Mouse (Mus musculus): ENCODE results near the gene Sypl. TPM values are rescaled to one million over a fixed set of nuclear protein-coding genes. Genes with fewer than 3 reads are reported as not detected.
"Not testable (repeated sequence)": the region's sequence is repeated elsewhere in the genome, so short reads cannot be mapped to it uniquely, and the experiment has no call there.

The Sypl gene
- total RNA-seq, 2 experiments from 2014 or later = 44.9 to 45.8 TPM

DNA sequence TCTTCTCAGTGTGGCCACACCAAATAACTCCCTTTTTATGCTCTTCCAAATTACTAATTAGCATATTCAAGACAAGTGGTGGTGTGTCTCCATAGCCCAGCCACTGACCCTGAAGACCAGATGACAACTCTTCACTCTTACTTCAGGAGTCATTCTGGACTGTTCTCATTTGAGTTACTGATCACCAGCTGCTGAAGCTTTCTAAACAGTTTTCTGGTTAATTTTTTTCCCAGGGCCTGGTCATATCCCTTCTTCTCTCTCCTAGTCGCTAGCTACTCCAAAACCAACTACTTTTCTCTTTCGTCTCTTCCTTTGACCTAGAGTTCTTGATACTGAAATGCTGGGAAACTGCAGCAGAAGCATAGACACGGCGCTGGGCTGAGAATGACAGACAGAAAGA lies 12.6 kb upstream of the Sypl start:
- no peak for DNase-seq (ENCODE audit: low spot score in 2 of 2)

DNA sequence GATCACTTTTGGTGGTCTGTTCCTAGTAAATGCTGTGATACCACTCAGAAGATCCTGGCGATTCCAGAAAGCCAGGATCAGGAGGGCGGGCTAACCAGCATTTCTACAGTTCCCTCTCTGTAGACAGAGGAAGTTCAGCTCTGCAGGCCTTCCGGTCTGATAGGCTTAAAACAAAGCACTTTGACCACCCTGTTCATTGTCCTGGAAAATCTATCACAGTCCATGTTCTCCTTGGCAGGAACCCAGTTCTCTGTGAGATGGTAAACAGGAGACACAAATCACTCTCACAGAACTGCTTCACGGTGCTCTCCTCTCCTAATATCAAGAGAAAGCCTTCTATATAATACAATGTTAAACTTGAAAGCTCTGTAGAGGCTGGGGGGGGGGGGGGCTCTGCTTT lies 10.3 kb upstream of the Sypl start:
- no peak for DNase-seq (ENCODE audit: low spot score in 2 of 2)

DNA sequence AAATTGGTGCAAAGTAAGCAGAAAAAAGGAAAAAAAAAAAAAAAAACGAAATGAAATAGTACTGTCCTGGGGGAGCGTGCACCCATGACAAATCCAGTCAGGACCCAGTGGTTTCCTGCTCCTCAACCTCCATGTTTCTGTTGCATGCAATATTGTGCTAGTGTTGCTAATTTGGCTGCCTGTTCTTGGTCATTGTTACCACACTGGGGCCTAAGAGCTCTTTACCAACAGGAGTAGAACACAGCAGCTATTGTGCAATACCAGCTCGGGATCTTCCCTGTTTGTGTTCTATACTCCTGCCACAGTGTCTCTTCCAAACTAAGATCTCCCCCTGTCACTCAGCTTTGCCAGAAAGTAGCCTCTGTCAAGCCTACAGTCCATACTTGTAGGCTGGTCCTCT lies 9.7 kb upstream of the Sypl start:
- DNase-seq (ENCODE audit: low spot score in 2 of 2) = peak in 1 of 2 experiments; percentile 9

DNA sequence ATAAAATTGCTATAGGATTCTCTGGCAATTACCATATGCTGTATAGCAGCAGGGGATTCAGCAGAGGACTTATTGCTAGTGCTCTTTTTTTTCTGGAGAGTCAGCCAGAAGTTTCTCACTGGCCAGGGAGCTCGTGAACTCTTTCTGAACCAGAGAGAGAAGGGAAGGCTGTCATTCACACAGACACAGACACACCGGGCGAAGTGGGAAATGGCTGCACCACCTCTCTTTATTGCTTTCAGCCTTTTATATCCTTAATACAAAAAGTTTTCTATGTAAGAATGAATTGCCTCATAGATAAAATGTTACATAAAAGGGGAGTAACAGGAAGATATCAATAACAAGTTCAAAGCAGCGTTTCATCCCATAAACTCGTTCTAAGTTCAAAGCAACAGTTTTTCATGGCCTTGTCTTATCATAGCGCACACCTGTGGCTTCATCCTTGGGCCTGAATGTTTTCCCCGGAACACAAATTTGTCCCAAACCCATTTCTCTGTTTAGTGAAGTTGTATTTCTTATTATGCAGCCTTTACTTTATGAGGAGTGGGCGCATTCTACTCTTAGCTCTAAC lies 8.7 kb upstream of the Sypl start:
- DNase-seq (ENCODE audit: low spot score in 2 of 2) = no peak

DNA sequence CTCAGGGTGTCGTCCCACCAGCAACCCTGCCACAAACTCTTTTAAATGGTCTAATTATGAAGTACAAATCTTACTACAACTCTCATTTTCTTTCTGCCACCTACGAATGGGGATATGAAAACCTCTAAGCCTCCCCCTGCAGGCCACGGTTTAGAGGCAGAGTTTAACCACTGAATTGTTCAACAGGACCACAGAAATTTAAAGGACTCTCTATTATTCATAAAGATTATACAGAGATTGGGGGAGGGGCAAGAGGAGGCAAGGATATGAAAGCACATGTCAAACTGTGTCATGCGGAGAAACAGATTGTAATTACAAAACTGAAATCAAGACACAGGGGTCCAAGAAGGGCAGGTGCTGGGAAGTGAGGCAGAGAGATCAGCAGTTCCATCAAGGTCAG lies 7.3 kb upstream of the Sypl start:
- no peak for DNase-seq (ENCODE audit: low spot score in 2 of 2)

DNA sequence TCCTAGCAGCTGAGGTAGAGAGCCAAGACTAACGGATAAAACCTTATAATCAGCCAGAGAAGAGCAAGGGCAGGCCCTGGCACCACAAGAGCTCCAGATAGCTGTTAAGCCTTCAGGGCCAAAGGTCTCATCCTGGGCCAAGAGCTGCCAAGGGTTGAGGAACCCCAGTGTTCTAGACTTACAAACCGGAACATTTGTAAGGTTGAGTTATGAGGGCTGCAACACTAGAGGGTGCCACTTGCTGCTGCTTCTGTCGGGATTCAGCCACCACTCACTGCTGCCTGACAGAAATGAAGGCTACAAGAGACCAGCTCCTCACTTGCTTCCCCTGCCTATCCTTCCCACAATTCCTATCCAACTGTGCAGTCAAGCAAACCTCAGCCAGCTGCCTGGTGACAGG lies 1.3 kb upstream of the Sypl start:
- DNase-seq (ENCODE audit: low spot score in 2 of 2) = peak; percentile 53 to 78

DNA sequence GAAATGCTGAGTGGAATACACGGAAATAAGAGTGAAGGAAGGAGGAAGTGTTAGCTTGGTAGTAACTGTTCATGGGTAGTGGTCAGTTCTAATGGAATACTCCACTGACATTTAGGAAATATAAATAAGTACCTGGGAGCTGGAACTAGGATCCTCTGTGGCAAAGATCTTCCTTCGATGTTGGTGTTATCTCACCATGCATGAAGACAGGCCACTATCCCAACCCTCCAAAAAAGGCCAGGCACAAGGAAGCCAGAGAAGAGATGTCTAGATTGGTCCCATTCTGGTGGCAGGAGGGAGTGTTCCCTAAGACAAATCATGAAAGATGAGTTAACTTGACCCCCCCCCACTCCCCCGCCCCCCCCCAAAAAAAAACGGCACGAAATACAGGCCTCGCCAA lies 625 bp upstream of the Sypl start:
- no peak for DNase-seq (ENCODE audit: low spot score in 2 of 2)

DNA sequence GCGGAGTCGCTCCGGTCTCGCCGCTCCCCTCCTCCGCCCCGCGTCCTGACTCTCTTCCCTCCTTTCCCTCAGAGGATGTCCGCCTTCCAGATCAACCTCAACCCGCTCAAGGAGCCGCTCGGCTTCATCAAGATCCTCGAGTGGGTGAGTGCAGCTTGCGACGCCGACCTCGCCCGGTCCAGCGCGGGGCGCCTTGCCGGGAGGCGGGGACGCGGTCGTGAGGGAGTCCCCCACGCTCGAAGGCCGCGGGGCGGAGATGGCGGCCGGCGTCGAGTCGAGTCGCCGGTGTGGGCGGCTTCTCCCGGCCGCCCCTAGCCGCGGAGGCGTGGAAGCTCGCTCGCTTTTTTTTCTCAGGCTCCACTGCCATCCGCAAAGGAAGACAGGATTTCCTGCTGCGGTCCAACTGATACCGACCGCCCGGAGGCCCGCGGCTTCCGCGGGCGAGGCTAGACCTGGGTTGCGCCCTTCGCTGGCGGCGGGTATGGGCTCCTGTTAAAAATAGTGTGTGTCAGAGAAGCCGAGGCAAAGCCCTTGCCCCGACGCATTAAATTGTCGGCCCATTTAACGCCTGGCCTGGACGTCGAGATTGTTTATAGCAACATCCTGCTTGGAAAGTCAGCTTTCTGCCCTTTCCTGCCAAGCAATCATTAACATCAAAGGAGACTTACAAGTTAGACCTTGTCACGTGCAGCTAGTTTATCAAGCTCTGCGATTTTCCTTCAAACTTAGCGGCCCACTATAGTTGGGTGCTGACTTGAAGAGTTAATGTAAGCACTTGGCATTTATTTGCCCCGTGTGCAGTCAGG lies 728 bp downstream of the Sypl start:
- DNase-seq (ENCODE audit: low spot score in 2 of 2) = no peak

DNA sequence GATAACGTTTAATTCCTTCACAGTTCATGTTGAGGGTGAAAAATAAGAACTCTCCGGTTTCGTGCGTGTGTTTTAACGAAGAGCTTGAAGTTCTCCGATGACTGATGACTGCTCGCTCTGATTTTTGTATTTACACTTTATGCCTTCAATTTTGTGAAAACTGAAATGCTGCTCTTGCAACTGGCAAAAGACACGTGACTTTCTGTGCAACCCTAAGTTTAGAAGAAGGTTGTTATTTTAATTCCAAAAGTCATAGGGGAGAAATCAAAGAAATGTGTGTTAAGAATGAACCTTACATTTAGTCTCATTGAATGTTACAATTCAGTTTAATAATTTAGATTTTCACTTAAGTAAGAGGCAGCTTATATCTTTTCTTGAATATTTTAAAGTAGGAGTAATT lies 1.3 kb downstream of the Sypl start:
- no peak for DNase-seq (ENCODE audit: low spot score in 2 of 2)

DNA sequence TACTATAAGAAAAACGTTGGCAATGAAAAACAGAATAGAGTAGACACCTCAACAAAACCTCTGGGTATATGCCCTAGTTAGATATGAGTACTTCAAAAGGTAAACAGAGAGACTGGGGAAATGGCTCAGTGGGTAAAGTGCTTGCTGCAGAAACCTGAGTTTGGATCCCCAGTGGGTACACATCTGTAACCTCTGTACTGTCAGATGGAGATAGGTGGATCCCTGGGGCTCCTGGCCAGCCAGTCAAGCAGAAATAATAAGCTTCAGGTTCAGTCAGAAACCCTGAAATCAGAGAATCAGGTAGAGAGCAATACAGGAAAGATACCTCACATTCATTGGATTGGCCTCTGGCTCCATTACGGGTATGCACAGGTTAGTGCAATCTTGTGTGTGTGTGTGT lies 3.5 kb downstream of the Sypl start:
- DNase-seq (ENCODE audit: low spot score in 2 of 2) = no peak

DNA sequence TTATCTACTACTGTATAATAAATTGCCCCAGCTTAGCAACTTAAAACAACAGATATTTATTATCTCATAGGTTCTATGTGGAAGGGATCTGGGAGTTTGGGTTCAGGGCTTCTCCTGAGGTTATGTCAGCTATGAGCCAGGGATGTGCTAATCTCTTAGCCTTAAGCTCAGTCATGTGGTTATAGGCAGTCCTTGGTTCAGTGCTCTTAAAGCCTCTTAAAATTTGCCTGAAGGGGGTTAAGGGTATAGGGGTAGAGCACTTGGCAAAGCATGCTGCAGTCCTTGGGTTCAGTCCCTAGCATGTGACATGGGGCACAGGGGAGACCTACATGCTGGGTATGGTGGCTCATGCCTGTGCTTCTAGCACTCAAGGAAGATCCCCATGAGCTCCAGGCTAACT lies 8.4 kb downstream of the Sypl start:
- no peak for DNase-seq (ENCODE audit: low spot score in 2 of 2)

DNA sequence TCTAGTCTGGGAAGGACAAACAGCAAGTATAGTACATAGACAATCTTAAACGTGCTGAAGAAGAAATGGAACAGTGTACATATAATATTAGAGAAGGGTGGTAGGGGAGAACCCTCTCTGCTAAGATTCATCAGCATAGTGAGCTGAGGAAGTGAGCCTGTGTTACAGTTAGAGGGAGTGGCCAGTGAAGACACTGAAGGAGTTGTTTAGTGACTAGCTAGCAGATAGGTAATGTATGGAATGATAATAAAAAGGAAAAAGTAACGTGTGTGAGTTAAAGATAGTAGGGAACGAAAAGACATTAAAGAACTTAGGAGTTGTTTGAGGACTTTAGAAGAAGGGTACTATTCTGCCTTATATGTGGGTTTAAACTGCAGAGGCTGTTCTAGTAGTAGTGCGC lies 10.2 kb downstream of the Sypl start:
- DNase-seq (ENCODE audit: low spot score in 2 of 2) = no peak

DNA sequence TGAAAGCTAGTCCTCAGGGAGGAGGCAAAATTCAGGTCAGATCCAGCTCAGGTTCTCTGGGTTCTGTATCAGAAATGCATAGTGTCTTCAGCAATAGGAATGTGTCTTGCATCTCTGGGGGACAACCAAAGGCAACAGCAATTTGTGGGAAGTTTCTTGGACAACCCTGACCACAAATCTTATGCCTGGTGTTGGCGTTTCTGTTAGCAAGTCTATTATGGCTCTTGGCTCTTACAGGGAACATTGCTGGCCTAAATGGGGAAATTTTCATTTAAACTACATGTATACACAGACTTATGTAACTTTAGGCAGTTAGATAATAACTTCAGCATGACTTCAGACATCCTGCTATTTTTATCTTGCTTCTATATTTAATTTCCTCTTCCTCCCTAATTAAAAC lies 18.6 kb downstream of the Sypl start:
- DNase-seq (ENCODE audit: low spot score in 2 of 2) = no peak

DNA sequence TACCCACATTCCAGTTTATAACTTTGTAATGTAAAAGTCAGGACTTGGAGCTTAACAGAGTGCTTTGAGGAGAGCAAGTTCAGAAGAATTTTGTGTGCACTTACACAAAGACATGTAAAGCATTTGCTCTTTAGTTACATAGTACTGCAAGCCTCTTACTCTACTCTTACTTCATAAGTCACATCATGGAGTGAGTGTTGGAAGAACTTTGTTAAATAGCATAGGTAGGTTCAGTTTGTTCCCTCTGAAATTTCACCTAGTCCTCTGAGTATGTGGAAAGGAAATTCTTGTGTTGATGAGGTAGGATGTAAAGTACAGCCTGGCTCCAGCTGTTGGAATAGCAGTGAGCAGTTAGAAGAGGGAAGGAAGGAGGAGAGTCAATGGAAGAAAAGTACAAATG lies 21.2 kb downstream of the Sypl start:
- DNase-seq (ENCODE audit: low spot score in 2 of 2) = no peak

DNA sequence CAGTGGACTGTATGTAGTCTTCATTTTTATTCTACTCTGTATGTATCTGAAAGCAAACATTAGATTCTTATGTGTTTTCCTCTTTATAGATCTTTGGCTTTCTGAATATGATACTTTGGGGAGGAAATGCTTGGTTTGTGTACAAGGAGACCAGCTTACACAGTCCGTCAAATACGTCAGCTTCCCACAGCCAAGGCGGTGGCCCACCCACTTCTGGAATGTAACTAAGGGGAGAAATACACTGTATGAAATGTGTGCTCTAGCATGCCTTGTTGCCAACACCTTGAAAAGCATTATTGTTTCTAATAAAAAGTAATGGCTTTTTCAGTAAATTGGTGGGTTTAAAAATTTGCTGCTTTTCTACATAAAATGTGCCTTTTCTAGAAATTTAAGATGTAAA lies 21.8 kb downstream of the Sypl start:
- DNase-seq (ENCODE audit: low spot score in 2 of 2) = no peak

DNA sequence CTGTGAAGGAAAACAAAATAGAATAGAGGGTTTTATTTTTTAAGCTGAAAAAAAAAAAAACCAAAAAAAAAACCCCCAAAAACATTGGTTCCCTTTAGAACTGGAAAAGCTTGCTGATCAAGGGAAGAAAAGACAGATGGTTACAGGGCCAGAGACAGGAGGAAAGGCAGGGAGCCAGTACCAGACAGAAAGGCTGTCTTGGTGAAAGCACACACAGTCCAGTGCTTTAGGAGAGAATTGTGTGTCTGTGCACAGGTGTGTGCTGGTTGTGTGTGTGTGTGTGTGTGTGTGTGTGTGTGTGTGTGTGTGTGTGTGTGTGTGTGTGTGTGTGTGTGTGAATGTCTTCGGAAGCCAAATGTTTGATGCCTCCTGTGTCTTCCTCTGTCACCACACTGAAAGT lies 28.9 kb downstream of the Sypl start:
- peak in 1 of 2 experiments; percentile 73 for DNase-seq (ENCODE audit: low spot score in 2 of 2)

DNA sequence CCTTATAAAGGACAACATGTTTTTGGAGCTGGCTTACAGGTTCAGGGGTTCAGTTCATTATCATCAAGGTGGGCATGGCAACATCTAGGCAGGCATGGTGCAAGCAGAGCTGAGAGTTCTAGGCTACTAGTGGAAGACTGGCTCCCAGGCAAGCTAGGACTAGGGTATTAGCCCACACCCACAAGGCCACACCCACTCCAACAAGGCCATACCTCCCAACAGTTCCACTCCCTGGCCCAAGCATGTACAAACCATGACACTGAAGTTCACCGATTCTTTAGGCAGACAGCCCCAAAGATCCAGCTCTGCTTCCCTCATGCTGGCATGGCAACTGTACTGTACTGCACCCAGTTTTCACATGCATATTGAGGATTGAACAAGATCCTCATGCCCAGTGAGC lies 29.4 kb downstream of the Sypl start:
- DNase-seq (ENCODE audit: low spot score in 2 of 2) = no peak

DNA sequence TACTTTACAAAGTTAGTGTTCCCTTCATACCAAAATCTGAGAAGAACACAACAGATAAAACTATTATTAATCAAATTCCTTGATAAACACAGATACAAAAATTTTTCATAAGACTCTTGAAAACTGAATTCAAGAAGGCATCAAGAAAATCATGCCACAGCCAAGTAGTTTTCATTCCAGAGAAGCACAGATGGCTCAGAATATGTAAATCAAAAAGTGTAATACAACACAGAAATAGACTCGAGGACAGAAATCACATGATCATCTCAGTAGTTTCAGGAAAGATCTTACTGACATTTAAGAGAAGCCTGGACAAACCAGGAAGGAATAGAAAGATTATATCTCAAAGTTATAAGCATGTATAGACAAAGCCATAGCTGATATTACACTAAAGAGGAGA lies 32.6 kb downstream of the Sypl start:
- peak in 1 of 2 experiments; percentile 32 for DNase-seq (ENCODE audit: low spot score in 2 of 2)

DNA sequence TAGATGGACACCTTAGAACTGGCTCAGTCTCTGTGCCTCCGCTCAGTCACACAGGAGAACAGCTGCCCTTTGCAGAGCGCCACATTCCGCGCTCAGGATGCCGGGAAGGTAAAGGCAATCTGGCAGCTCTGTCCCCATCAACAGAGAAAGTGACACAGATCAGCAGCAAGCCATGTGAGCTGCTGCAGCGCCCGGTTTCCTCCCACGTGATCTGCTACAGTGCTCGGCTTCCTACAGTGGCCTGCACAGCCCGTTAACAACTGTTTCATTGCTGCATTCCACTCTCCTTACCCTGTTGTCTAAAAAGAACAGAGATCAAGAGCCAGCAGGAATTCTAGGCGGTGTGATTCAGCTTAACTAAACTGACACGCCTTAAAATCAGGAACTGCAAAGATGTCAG lies 36.0 kb downstream of the Sypl start:
- DNase-seq (ENCODE audit: low spot score in 2 of 2) = peak in 1 of 2 experiments; percentile 48

DNA sequence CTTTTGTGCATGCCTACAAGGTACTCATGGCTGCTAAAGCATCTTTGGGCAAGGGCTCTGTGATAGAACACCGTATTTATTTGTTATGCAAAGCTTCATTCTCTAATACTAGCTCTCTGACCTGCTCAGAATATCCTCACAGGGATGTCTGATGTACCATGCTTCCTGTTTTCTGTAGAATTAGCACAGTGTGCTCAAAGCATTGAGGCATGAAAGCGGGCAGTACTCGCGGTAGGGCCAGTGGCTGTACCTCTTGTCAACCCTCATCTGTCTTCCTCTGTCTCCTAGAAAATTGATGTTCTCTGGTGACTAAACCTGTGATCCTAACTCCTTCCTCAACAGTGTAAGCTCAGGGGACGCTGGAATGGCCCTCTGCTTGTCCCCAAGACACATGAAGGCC lies 40.4 kb downstream of the Sypl start:
- DNase-seq (ENCODE audit: low spot score in 2 of 2) = no peak

DNA sequence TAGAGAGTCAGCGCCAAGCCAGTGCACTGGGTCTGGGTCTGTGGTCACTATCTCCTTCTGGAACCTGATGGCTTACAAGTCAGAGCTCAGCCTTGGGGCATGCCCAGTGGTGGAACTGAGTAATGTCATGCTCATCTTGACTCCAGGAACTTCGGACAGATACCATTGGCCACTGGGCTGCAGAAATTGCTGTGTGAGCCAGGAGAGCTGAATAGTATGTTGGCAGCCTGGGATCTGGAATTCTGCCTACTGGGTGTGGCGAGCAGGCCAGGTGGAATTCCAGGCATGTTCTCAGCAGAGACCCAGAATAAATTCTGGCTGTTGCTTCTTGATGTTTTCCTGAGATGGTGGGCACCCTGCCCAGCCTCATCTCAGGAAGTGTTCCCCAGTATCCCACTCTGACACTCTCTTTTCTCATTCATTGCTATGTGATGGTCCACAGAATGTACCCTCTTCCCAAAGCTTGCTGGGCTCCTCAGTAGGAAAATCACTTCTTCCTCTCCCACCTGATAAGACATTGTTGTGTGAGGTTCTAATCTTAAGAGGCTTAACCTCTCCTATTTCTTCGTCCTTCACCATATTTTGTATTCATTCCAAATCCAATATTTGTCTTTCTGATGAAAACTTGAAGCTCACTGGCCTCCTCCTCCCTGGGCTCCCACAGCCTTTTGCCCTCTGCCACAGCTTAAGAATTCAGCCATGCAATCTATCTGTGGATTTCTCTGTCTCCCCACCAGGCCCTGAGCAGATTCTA lies 41.6 kb downstream of the Sypl start:
- DNase-seq (ENCODE audit: low spot score in 2 of 2) = no peak

DNA sequence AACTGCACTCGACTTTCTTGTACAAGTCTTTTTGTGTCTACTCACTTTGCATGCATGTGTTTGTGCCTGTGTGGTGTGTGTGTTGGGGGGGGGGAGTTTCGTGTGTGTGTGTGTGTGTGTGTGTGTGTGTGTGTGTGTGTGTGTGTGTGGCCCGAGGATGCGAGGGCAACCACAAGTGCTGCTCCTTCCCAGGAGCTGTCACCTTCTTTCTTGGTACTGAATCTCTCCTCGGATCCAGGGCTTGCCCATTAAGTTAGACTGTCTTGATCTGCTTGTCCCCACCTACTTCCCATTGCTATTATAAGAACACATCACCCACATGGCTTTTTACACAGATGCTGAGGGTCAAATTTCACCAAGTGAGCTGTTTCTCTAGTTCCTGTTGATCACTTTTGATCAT lies 45.1 kb downstream of the Sypl start:
- DNase-seq (ENCODE audit: low spot score in 2 of 2) = no peak

DNA sequence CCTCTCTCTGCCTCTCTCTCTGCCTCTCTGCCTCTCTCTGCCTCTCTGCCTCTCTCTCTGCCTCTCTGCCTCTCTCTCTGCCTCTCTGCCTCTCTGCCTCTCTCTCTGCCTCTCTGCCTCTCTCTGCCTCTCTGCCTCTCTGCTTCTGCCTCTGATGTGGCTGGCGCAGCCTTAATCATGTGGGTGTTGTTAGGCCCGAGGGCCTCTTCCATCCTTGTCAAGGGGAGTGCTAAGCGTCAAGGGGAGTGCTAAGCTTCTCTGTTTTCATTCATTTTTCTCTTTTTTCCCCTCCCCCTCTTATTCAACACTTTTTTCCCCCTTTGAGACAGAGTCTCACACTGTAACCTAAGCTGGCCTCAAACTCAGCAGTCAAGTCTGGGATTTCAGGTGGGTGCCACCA lies 46.1 kb downstream of the Sypl start:
- not testable (repeated sequence) for DNase-seq (ENCODE audit: low spot score in 2 of 2)
